Mouse (Mus musculus) spleen, adult 2 months (tissue): ENCODE measurements around the gene Tex13b.

Experiments
- CTCF ChIP-seq: fragments of 200-500 bp; IDR thresholded peaks from 2 replicates; pipeline ENCODE4 v1.5.1; 2011; ENCODE audit warnings: mild to moderate bottlenecking, inconsistent platforms; ENCODE audit not compliant: insufficient read depth, insufficient read length, insufficient replicate concordance; ENCODE audit errors: extremely low read depth
- POLR2A ChIP-seq: fragments of 200-500 bp; IDR thresholded peaks from 2 replicates; pipeline ENCODE4 v1.6.1; 2011; ENCODE audit warnings: low read depth, low read length, inconsistent platforms

- no peak for TF ChIP-seq CTCF
- TF ChIP-seq POLR2A, result no peak
These were observed 43.4 kb downstream of the Tex13b start for GRCm38 (mm10) chrX:140769794-140770193.
